Mouse (Mus musculus): ENCODE data around the gene Madcam1. TPM values are rescaled to one million over a fixed set of nuclear protein-coding genes. Genes with fewer than 3 reads are reported as not detected.

Gene Madcam1
- polyA plus RNA-seq, 1 experiment, result not detected

DNA sequence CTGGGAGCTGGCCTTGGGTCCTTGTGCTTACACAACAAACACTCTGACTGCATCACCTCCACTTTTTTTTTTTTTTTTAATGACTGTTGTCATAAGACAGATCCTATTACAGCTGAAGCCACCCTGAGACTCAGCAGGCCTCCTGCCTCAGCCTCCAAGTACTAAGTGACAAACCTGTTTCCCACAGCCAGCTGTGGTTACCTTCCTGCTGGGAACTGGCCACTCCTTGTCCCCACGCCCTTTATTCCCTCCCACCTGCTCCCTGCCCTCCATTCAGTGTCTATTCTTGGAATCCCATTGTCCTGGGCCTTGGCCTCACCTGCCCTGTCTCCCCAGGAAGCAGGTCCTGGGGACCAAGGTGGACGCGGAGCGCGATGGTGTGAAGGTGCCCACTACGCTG is 23.2 kb downstream of the Madcam1 start:
- H3K4me3 ChIP-seq, result no peak overlapping the region
- no peak overlapping the region for H3K4me2 ChIP-seq (ENCODE audit: low read depth)
- no peaks in the 10 kb centered on the region for H3K27me3 ChIP-seq (ENCODE audit: control insufficient read depth, insufficient read depth, insufficient read length)
- H3ac ChIP-seq (ENCODE audit: control insufficient read depth, insufficient read length), result no peak overlapping the region
- H3K36me3 ChIP-seq (ENCODE audit: control insufficient read depth, insufficient read depth), result peaks cover 30% of the 10 kb centered on the region
- peaks cover 39% of the 10 kb centered on the region for H3K79me2 ChIP-seq (ENCODE audit: control insufficient read depth, insufficient read depth)
- TF ChIP-seq USF1 (IDR thresholded peaks at IDR 0.05; ENCODE audit: low read depth) (no peak), POLR2AphosphoS2 (IDR thresholded peaks at IDR 0.05; ENCODE audit: insufficient read length, low read depth) (no peak), POLR2A (IDR thresholded peaks at IDR 0.05; ENCODE audit: insufficient read length, low read depth) (no peak), MYOD1 (IDR thresholded peaks at IDR 0.05; ENCODE audit: control insufficient read depth in 1 of 3, insufficient read length in 2 of 3, low read depth in 2 of 3) (no peak), TCF12 (IDR thresholded peaks at IDR 0.05; ENCODE audit: insufficient read depth, poor library complexity, severe bottlenecking) (no peak), SRF (IDR thresholded peaks at IDR 0.05; ENCODE audit: control insufficient read depth, insufficient read length, low read depth) (no peak), REST (IDR thresholded peaks at IDR 0.05; ENCODE audit: insufficient read depth, insufficient read length) (no peak), E2F4 (IDR thresholded peaks at IDR 0.05; ENCODE audit: insufficient read depth) (no peak), MAX (IDR thresholded peaks at IDR 0.05; ENCODE audit: low read depth) (no peak), MYOG (IDR thresholded peaks at IDR 0.05; ENCODE audit: control insufficient read depth in 1 of 3, insufficient read depth in 1 of 3, insufficient read length in 2 of 3, low read depth in 2 of 3) (no peak), TCF3 (IDR thresholded peaks at IDR 0.05; ENCODE audit: insufficient read length, low read depth) (no peak), CEBPB (IDR thresholded peaks at IDR 0.05; ENCODE audit: insufficient read depth, poor library complexity, severe bottlenecking) (no peak)

DNA sequence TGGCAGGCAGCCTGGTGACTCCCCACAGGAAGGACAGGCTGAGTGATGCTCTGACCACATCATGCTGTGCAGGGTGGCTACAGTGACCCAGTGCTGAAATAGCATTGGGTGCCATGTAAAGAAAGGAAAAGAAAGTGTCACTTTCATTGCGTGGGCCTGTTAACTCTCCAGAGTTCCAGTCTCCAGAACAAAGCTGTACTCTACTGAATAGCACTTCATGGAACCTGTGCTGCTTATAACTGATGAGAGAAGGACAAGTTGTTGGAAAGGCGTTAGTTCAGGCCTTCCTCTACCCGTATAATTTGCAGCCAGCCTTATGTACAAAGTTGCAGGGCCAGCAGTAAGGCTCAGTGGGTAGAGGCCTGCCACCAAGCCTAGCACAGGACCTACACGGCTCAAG is 24.4 kb downstream of the Madcam1 start, which contains the start of gene Gzmm:
Gene Gzmm (plus strand): TSS at position 301 of the 400 bp plus-strand sequence.
- H3K36me3 ChIP-seq (ENCODE audit: control insufficient read depth, insufficient read depth), result peaks cover 30% of the 10 kb centered on the region
- peaks cover 27% of the 10 kb centered on the region for H3K79me2 ChIP-seq (ENCODE audit: control insufficient read depth, insufficient read depth)
- TF ChIP-seq MYOD1 (IDR thresholded peaks at IDR 0.05; ENCODE audit: control insufficient read depth in 1 of 3, insufficient read length in 2 of 3, low read depth in 2 of 3) (no peak), MYOG (IDR thresholded peaks at IDR 0.05; ENCODE audit: control insufficient read depth in 1 of 3, insufficient read depth in 1 of 3, insufficient read length in 2 of 3, low read depth in 2 of 3) (no peak), MAX (IDR thresholded peaks at IDR 0.05; ENCODE audit: low read depth) (no peak), TCF3 (IDR thresholded peaks at IDR 0.05; ENCODE audit: insufficient read length, low read depth) (no peak), SRF (IDR thresholded peaks at IDR 0.05; ENCODE audit: control insufficient read depth, insufficient read length, low read depth) (no peak), POLR2A (IDR thresholded peaks at IDR 0.05; ENCODE audit: insufficient read length, low read depth) (no peak), REST (IDR thresholded peaks at IDR 0.05; ENCODE audit: insufficient read depth, insufficient read length) (no peak), USF1 (IDR thresholded peaks at IDR 0.05; ENCODE audit: low read depth) (no peak), POLR2AphosphoS2 (IDR thresholded peaks at IDR 0.05; ENCODE audit: insufficient read length, low read depth) (no peak), E2F4 (IDR thresholded peaks at IDR 0.05; ENCODE audit: insufficient read depth) (no peak), TCF12 (IDR thresholded peaks at IDR 0.05; ENCODE audit: insufficient read depth, poor library complexity, severe bottlenecking) (no peak), CEBPB (IDR thresholded peaks at IDR 0.05; ENCODE audit: insufficient read depth, poor library complexity, severe bottlenecking) (no peak)
- no peak within 1 kb of the TSS for H3ac ChIP-seq (ENCODE audit: control insufficient read depth, insufficient read length)
- no peak within 1 kb of the TSS for H3K4me2 ChIP-seq (ENCODE audit: low read depth)
- H3K27me3 ChIP-seq (ENCODE audit: control insufficient read depth, insufficient read depth, insufficient read length), result no peaks in the 10 kb centered on the region
- H3K4me3 ChIP-seq, result no peak within 1 kb of the TSS

DNA sequence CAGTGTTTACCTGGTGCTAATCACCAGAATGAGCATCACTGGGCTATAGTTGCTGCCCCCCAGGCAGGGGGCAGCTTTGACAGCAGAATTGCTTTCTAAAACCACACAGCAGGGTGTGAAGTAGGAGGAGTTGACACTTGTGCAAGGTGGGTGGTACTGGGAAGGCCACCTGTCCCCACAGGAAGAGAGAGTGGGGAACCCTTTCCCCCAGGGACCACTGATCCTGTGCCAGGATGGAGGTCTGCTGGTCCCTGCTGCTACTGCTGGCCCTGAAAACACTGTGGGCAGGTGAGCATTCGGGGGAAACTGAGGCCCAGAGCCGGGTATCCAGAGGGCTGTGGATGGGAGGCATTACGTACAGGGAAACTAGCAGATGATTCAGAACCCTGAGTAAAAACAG is 24.8 kb downstream of the Madcam1 start:
- TF ChIP-seq TCF3 (IDR thresholded peaks at IDR 0.05; ENCODE audit: insufficient read length, low read depth) (no peak), POLR2AphosphoS2 (IDR thresholded peaks at IDR 0.05; ENCODE audit: insufficient read length, low read depth) (peak; percentile 72), SRF (IDR thresholded peaks at IDR 0.05; ENCODE audit: control insufficient read depth, insufficient read length, low read depth) (no peak), MAX (IDR thresholded peaks at IDR 0.05; ENCODE audit: low read depth) (no peak)
- no peak overlapping the region for H3K4me3 ChIP-seq
- no peak overlapping the region for H3ac ChIP-seq (ENCODE audit: control insufficient read depth, insufficient read length)
- H3K4me2 ChIP-seq (ENCODE audit: low read depth), result no peak overlapping the region
- H3K79me2 ChIP-seq (ENCODE audit: control insufficient read depth, insufficient read depth), result peaks cover 23% of the 10 kb centered on the region
- peaks cover 30% of the 10 kb centered on the region for H3K36me3 ChIP-seq (ENCODE audit: control insufficient read depth, insufficient read depth)
- H3K27me3 ChIP-seq (ENCODE audit: control insufficient read depth, insufficient read depth, insufficient read length), result no peaks in the 10 kb centered on the region

DNA sequence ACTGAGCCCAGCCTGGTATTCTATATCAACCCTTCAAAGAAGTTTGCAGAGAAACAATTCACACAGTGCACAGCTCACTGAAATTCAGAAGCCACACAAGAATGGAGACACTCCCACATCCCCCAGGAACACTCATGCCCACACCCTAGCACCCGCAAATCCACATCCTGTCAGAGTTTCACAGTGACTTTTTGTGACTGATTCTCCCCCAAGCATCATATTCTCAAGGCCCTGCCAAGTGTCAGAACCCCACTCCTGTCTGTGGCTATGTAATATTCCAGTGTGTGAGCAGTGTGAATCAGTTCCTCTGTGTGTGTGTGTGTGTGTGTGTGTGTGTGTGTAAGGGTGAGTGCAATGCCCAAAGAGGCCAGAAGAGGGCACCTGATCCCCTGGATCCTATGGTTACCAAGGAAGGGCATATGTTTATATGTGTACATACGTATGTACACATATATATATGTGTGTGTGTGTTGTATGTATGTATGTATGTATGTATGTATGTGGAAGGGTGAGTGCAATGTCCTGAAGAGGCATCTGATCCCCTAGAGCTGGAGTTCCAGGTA is 27.7 kb downstream of the Madcam1 start:
- Histone ChIP-seq H3K4me3 (no peak overlapping the region), H3K4me2 (ENCODE audit: low read depth) (no peak overlapping the region), H3ac (ENCODE audit: control insufficient read depth, insufficient read length) (no peak overlapping the region), H3K27me3 (ENCODE audit: control insufficient read depth, insufficient read depth, insufficient read length) (no peaks in the 10 kb centered on the region), H3K79me2 (ENCODE audit: control insufficient read depth, insufficient read depth) (no peaks in the 10 kb centered on the region), H3K36me3 (ENCODE audit: control insufficient read depth, insufficient read depth) (peaks cover 8% of the 10 kb centered on the region)
- TF ChIP-seq SRF (IDR thresholded peaks at IDR 0.05; ENCODE audit: control insufficient read depth, insufficient read length, low read depth) (no peak), POLR2A (IDR thresholded peaks at IDR 0.05; ENCODE audit: insufficient read length, low read depth) (no peak), TCF12 (IDR thresholded peaks at IDR 0.05; ENCODE audit: insufficient read depth, poor library complexity, severe bottlenecking) (no peak), E2F4 (IDR thresholded peaks at IDR 0.05; ENCODE audit: insufficient read depth) (no peak), POLR2AphosphoS2 (IDR thresholded peaks at IDR 0.05; ENCODE audit: insufficient read length, low read depth) (no peak), MYOD1 (IDR thresholded peaks at IDR 0.05; ENCODE audit: control insufficient read depth in 1 of 3, insufficient read length in 2 of 3, low read depth in 2 of 3) (no peak), TCF3 (IDR thresholded peaks at IDR 0.05; ENCODE audit: insufficient read length, low read depth) (no peak), REST (IDR thresholded peaks at IDR 0.05; ENCODE audit: insufficient read depth, insufficient read length) (no peak), USF1 (IDR thresholded peaks at IDR 0.05; ENCODE audit: low read depth) (no peak), MYOG (IDR thresholded peaks at IDR 0.05; ENCODE audit: control insufficient read depth in 1 of 3, insufficient read depth in 1 of 3, insufficient read length in 2 of 3, low read depth in 2 of 3) (no peak), MAX (IDR thresholded peaks at IDR 0.05; ENCODE audit: low read depth) (no peak), CEBPB (IDR thresholded peaks at IDR 0.05; ENCODE audit: insufficient read depth, poor library complexity, severe bottlenecking) (no peak)

Data from myocyte (in vitro differentiated cells).